Mouse (Mus musculus): ENCODE data around the gene Cmya5.
"Not testable (repeated sequence)": the region's sequence is repeated elsewhere in the genome, so short reads cannot be mapped to it uniquely, and the experiment has no call there.

Gene Cmya5

DNA sequence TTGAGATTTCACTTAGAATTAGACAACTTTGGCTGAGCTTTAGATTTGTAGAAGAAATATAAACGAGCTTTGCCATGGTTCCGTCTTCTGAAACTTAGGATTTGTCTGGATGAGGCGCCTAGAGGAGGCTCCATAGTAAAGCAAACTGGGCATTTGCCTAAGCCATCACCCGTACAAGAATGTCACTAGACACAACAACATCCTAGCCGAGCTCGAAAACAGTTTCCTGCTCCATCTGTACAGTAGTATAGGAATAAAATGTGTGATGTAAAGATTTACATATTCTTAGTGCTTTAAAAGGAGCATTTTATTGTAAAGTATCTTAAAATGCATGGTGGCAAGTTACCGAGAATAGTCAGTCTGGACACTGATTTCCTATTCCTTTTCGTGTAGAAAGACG lies 22.2 kb downstream of the Cmya5 start:
- DNase-seq (ENCODE audit: low spot score), result no peak

DNA sequence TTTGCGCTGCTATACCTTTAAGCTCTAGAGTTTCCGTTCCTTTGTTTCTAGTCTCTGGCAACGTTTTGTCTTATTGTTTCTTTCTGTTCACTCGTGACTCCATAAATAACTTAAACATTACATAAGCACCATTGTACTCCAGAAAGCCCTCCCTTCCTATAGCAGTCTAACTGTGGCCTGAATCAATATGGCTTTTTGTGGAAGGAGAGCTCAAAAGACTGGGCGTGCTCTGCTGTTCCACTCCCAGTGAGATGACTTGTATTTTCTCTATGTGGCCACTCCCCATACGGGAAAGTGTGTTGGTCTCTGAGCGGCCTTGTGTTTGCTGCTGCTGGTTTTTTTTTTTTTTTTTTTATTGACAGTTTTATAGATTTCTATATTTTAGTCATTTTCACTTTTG lies 27.3 kb downstream of the Cmya5 start:
- DNase-seq (ENCODE audit: low spot score), result no peak

DNA sequence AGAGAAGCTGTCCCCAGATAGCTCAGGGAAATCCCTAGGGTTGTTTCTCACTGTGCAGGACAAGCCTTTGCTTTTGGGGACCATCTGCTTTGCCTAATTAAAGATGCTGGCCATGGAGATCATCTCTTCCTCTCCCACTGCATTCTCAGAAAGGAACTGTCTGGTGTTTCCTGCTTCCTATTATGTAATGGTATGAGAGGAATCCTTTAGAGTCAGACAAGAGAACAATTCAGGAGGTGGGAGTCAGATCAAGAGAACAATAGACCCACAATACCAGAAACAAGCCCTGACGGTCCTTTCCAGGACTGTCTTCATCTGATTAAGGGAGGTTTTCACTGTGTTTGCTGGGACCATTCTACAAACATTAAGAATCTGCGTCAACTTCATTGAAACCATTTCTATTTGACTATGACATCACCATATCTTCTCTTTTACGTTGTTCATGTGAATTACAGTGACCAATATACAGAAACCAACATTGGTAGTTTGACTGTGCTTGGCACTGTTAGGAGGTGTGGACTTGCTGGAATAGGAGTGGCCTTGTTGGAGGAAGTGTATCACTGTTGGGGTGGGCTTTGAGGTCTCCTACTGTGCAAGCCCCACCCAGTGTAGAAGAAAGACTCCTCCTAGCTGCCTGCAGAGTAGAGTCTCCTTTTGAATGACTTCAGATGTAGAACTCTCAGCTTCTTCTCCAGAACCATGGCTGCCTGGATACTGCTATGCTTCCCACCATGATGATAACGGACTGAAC lies 42.0 kb downstream of the Cmya5 start:
- DNase-seq (ENCODE audit: low spot score), result no peak

DNA sequence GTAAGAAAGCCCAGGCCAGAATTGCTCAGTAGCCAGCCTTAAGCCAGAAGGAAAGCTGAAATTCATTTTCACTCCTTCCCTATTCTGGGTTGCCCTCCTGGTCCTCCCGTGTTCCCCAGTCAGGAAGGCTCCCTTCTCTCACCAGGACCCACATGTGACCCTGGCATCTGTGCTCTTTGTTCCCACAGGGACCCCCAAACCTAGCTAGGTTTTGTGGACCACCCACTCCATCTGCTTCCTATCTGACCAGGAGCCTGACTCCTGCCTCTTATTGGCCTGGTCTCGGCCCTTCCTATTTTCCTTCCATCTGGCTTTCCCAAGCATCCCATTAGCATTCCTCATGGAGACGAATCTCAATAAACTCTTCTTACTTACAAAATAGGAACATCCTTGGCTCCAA lies 45.9 kb downstream of the Cmya5 start:
- no peak for DNase-seq (ENCODE audit: low spot score)

DNA sequence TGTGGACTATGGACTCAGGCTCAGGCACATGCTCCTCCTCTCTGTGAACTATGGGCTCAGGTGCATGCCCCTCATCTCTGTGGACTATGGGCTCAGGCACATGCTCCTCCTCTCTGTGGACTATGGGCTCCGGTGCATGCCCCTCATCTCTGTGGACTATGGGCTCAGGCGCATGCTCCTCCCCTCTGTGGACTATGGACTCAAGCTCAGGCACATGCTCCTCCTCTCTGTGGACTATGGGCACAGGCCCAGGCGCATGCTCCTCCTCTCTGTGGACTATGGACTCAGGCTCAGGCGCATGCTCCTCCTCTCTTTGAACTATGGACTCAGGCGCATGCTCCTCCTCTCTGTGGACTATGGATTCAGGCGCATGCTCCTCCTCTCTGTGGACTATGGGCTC lies 47.9 kb downstream of the Cmya5 start:
- no peak for DNase-seq (ENCODE audit: low spot score)

DNA sequence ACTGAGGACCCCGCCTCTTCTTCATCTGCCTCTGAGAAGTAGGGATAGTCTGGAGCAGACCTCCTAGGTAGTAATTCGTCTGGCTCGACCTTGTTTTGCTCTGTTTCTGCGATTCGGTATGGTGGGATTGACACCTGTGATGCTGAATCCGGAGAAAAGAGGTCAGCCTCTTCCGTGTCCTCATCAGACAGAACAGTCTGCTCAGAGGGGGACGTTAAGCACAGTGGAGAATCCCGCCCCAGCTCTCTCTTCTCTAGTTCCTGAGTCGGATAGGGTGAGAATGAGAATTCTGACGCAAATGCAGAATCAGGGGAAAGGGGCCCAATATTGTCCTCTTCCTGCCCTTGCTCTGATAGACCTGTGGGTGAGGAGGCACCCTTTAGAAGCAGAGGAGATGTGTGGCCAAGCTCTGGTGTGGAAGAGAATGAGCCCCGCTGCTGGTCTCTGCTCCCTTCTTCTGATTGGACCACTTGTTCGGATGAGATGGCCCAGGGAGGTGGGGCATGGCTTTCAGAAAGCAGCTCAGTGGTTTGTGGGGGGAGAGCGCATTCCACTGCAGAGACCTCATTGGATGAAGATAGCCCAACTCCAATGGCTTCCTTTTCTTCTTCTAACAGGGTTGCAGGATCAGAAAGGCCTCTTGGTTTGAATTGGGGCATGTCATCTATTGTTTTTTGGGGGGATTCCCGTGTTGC lies 49.3 kb downstream of the Cmya5 start:
- DNase-seq (ENCODE audit: low spot score), result no peak

DNA sequence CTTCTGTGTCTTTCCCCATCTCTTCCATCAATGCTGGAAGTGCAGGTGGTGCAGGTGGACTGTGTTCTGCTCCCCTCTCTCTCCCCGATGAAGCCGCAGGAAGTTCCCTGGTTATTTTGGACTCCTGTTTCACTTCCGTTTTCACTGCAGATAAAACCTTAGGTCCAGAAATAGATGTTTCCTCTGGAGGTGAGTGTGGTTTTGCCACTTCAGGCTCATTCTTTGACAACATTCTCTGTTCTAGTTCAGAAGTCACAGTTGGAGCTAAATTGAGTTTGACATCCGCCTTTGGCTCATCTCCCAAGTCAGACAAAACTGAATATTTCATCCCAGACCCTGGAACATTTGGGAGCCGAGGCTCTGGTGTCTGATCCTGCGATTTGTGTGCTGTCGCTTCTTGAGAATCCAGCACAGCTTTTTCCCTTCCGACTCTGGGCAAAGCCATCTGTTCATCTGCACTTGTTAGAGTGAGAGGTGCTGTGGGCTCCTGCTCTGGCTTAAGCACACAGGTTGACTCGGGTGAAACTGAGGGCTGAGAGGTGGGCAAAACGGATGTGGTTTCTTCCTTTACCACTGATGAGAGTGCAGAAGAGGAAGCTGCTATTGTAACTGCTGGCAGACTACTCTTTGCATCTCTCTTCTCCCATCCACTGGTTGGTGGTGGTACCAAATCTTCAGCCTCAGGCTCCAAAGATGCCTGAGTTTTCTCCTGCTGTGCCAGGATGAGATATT lies 50.2 kb downstream of the Cmya5 start:
- DNase-seq (ENCODE audit: low spot score), result no peak

GRCm38 (mm10) chr13:93093697-93094096 lies 50.8 kb downstream of the Cmya5 start:
- DNase-seq (ENCODE audit: low spot score), result no peak

DNA sequence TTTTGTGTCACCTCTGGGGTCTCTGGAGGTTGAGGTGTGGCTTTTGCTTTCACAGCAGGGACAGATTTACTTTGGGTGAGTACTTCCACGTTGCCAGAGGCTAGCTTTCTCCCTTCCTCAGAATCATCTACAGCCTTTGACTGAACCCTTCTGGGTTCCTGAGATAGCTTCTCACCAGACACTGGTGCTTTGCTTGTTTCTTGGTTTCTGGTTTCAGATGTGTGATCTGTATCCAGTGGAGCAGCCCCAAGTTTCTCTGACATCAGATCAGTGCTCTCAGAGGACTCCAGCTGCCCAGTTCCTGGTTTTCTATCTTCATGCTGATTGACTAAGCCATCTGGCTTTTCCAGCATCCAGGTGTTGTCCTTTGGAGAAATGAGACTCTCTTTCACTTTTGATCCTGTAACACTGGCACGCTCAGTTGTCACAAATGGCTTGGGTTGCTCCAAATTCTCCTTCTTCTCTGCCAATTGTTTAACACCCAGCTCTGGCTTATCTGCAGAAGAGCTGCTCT lies 51.6 kb downstream of the Cmya5 start:
- no peak for DNase-seq (ENCODE audit: low spot score)

- no peak for DNase-seq (ENCODE audit: low spot score)
Measured at GRCm38 (mm10) chr13:93091866-93092455, 52.6 kb downstream of the Cmya5 start.

DNA sequence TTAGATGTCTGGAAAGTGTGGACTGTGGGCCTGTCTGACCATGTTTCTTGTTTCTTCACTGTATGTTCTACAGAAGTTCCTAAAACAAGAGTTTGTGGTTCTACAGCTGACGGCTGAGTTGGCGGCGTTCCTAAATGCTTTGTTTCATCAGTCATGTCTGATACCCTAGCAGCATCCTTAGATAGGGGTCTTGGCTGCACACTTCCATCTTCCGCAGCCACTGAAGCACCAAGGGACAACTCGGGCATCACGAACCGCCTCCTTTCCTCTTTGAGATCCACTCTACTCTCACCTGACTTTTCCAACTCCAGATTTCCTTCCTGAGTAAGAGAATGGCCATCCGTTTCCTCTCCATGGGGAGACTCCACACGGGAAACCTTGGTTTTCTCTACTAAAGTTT lies 53.3 kb downstream of the Cmya5 start:
- DNase-seq (ENCODE audit: low spot score), result no peak

GRCm38 (mm10) chr13:93089481-93089880 lies 55.0 kb downstream of the Cmya5 start:
- DNase-seq (ENCODE audit: low spot score), result no peak

- DNase-seq (ENCODE audit: low spot score), result no peak
Measured at GRCm38 (mm10) chr13:93085711-93086110, 58.8 kb downstream of the Cmya5 start.

DNA sequence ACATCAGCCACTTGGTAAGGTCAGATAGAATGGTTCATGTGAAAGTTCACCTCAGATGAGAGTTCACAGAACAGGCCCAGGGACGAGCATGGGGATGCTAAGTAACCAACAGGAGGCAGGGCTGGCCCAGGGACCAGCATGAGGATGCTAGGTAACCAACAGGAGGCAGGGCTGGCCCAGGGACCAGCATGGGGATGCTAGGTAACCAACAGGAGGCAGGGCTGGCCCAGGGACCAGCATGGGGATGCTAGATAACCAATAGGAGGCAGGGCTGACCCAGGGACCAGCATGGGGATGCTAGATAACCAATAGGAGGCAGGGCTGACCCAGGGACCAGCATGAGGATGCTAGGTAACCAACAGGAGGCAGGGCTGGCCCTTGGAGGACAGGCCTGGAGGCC lies 62.2 kb downstream of the Cmya5 start:
- not testable (repeated sequence) for DNase-seq (ENCODE audit: low spot score)

DNA sequence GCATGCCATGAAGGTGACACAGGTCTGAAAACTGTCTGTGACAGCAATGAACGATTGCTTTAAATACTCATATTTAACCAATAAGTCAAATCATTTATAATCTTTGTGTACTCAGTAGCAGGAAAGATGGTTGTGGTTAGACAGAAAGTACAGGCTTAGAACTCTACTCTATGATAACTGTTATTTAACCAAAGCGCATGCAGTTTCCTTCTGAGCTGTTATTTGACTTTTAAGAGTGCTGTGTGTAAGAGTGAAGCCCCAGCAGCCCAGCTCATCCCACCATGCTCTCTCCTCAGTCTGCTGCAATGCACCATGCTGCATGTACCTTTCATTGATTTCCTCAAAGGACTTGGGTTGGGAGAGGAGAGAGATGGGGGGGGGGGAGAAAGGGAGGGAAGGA lies 63.7 kb downstream of the Cmya5 start:
- no peak for DNase-seq (ENCODE audit: low spot score)

- DNase-seq (ENCODE audit: low spot score), result no peak
Measured at GRCm38 (mm10) chr13:93074147-93074641, 70.3 kb downstream of the Cmya5 start.

DNA sequence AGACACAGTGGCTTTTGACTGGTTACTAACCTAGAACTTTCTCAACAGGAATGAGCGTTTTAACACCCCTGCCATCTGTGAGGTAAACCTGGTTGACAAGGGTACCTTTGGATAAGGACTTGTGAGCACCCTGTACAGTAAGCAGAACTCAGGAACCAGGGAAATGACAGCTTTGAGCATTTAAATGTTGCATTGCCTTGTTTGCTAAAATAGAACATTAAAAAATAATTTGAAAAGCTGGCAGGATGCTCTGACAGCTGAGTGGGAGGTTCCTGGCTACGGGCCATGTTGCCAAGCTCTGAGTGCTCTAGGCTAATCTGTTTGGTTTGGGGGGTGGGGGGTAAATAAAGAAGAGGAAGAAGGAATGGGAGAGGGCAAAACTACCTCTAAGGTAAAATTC lies 70.9 kb downstream of the Cmya5 start:
- no peak for DNase-seq (ENCODE audit: low spot score)

DNA sequence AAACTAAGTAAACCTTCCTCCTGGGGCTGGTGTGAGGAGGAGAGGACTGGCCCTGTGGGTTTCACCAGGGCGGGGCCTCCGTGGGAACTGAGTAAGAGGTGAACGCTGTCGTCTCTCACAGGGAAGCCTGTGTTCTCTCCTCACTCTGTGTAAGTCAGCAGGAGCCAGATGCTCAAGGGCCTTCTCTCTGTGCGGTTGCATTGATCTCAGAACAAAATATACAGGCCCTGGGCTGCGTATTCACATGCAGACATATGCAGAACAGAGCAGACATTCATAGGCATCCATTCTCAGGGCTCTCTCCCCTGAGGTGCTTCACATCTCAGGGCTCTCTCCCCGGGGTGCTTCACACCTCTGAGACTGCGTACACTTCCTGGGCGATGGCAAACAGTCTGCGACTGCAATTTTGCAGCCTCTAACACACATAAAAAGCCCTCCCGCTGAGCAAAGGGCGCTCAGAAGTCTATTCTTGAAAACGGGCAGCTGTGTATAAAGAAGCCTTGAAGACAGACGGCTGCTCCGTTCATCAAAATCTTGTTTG lies 71.6 kb downstream of the Cmya5 start:
- DNase-seq (ENCODE audit: low spot score), result no peak

GRCm38 (mm10) chr13:93070406-93070805 lies 74.1 kb downstream of the Cmya5 start:
- DNase-seq (ENCODE audit: low spot score), result no peak

GRCm38 (mm10) chr13:93069481-93069880 lies 75.0 kb downstream of the Cmya5 start:
- DNase-seq (ENCODE audit: low spot score), result no peak

- no peak for DNase-seq (ENCODE audit: low spot score)
Measured at GRCm38 (mm10) chr13:93068353-93068752, 76.2 kb downstream of the Cmya5 start.

All from MN1 (cell line).